Mouse (Mus musculus): Measurements from ENCODE around the gene Iscu.

Iscu gene

DNA sequence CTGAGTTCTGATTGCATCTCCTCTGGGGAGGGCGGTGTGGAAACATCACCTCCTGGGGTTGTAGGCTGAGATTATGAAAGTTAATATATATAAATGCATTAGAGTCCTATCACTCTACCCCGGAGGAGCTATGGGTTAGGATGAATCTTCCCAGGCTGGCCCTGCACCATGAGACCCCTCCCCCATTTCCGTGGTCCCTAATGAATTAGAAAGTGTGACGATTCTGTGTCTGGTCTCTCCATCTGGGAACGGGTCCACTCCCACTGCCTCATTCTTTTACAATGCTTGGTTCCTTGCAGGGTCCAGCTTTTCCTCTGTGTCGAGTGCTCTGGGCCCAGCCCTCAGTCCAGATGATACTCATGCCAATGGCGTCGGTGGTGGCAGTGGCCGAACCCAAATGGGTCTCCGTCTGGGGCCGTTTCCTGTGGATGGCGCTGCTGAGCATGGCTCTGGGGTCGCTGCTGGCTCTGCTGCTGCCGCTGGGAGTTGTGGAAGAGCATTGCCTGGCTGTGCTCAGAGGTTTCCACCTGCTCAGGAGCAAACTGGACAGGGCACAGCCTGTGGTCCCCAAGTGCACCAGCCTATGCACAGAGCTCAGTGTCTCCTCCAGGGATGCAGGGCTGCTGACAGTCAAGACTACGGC is 35.9 kb upstream of the Iscu start:
- DNase-seq (ENCODE audit: low read depth, low spot score), result no peak

GRCm38 (mm10) chr5:113737607-113738237 is 34.8 kb upstream of the Iscu start:
- Histone ChIP-seq H3K27me3 (ENCODE audit: control insufficient read depth, insufficient read depth, low read length, poor library complexity, severe bottlenecking) (no peaks in the 10 kb centered on the region), H3K36me3 (ENCODE audit: control insufficient read depth, insufficient read depth, low read length, poor library complexity, severe bottlenecking) (peaks cover 6% of the 10 kb centered on the region)
- no peak for DNase-seq (ENCODE audit: low read depth, low spot score)

More for the DNA sequence above, 35.9 kb upstream of the Iscu start:
- Histone ChIP-seq H3K36me3 (ENCODE audit: control insufficient read depth, insufficient read depth, low read length, poor library complexity, severe bottlenecking) (peaks cover 2% of the 10 kb centered on the region), H3K27me3 (ENCODE audit: control insufficient read depth, insufficient read depth, low read length, poor library complexity, severe bottlenecking) (no peaks in the 10 kb centered on the region)

DNA sequence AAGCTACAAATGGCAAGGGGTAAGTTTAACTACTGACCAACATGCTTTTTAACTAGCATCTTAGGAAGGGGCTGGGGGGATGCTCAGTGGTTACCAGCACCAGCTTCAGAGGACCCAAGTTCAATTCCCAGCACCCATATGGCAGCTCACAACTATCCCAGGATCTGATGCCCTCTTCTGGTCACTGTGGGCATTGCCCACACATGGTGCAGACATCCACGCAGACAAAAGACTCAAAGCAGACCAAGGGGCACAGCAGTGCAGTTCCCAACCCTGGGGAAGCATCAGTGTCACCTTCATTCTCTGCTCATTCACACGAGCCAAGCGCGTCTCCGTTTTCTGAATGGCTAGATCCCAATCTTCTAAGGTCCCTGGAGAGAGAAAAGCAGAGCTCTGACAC is 24.9 kb upstream of the Iscu start:
- Histone ChIP-seq H3K27me3 (ENCODE audit: control insufficient read depth, insufficient read depth, low read length, poor library complexity, severe bottlenecking) (no peaks in the 10 kb centered on the region), H3K36me3 (ENCODE audit: control insufficient read depth, insufficient read depth, low read length, poor library complexity, severe bottlenecking) (peaks cover 23% of the 10 kb centered on the region)
- DNase-seq (ENCODE audit: low read depth, low spot score), result no peak

- no peaks in the 10 kb centered on the region for H3K27me3 ChIP-seq (ENCODE audit: control insufficient read depth, insufficient read depth, low read length, poor library complexity, severe bottlenecking)
- DNase-seq (ENCODE audit: low read depth, low spot score), result no peak
- peaks cover 24% of the 10 kb centered on the region for H3K36me3 ChIP-seq (ENCODE audit: control insufficient read depth, insufficient read depth, low read length, poor library complexity, severe bottlenecking)
These were observed 23.8 kb upstream of the Iscu start for GRCm38 (mm10) chr5:113748556-113749331.

- H3K27me3 ChIP-seq (ENCODE audit: control insufficient read depth, insufficient read depth, low read length, poor library complexity, severe bottlenecking), result no peaks in the 10 kb centered on the region
- peaks cover 20% of the 10 kb centered on the region for H3K36me3 ChIP-seq (ENCODE audit: control insufficient read depth, insufficient read depth, low read length, poor library complexity, severe bottlenecking)
- no peak for DNase-seq (ENCODE audit: low read depth, low spot score)
These were observed 20.9 kb upstream of the Iscu start for GRCm38 (mm10) chr5:113751521-113752157.

GRCm38 (mm10) chr5:113755347-113756030 is 17.1 kb upstream of the Iscu start:
- no peaks in the 10 kb centered on the region for H3K27me3 ChIP-seq (ENCODE audit: control insufficient read depth, insufficient read depth, low read length, poor library complexity, severe bottlenecking)
- H3K36me3 ChIP-seq (ENCODE audit: control insufficient read depth, insufficient read depth, low read length, poor library complexity, severe bottlenecking), result peaks cover 17% of the 10 kb centered on the region
- DNase-seq (ENCODE audit: low read depth, low spot score), result no peak

DNA sequence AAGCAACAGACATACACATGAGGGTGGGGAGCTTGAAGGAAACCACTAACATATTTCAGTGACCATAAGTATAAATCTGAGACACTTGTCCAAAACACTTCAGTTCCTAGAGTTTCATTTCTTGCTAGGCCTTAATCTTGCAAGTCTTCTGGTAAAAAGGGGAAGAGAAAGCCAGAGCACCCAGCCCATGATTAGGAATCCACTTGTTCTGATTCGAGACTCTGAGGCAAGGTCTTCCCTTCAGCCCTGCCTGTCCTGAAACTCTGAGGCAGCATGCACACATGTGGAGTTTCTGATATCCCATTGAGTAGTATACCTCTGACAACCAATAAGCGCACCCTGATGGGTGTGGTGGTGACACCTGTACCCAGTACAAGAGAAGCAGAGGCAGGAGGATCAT is 11.0 kb upstream of the Iscu start:
- H3K27me3 ChIP-seq (ENCODE audit: control insufficient read depth, insufficient read depth, low read length, poor library complexity, severe bottlenecking), result no peaks in the 10 kb centered on the region
- peaks cover 6% of the 10 kb centered on the region for H3K36me3 ChIP-seq (ENCODE audit: control insufficient read depth, insufficient read depth, low read length, poor library complexity, severe bottlenecking)
- DNase-seq (ENCODE audit: low read depth, low spot score), result no peak

- Histone ChIP-seq H3K27me3 (ENCODE audit: control insufficient read depth, insufficient read depth, low read length, poor library complexity, severe bottlenecking) (no peaks in the 10 kb centered on the region), H3K36me3 (ENCODE audit: control insufficient read depth, insufficient read depth, low read length, poor library complexity, severe bottlenecking) (peaks cover 6% of the 10 kb centered on the region)
- DNase-seq (ENCODE audit: low read depth, low spot score), result no peak
These were observed 8.1 kb upstream of the Iscu start for GRCm38 (mm10) chr5:113764426-113764825.

DNA sequence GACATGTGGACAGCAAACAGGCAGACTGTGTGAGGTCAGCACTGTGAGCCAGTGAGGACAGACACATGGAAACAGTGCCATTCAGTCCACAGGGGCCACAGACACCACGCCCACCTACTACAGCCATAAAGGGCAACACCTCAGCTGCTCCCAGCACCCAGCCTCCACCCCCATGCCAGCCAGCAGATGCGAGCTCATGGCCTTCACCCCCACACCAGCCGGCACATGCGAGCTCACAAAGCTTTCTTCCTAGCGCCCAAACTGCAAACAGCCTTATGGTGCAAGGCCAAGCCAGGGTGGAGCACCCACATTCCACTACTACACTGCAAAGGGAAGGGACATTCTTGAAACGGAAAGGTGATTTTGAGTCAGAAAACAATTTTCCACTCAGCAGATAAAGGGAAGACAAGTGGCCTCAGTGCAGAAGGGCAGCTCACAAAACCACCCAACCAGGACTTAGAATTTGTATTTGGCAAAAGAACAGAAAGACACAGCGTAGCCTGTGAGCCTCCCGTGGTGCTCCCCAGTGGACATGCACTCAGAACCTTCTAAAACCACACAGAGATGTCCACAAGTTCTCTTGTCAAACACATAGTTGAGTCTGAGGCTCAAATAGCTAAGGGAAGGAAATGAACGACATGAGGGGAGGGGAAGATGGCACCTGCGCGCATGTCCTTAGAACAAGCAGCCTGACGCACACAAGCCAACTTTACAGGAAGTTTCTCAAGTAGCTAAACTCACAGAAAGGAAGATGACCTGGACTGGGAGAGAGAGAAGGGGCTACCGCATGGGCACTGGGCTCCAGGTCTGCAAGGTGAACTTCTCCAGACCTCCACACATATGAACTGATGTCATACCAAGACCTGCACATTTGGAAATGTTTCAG is 6.7 kb upstream of the Iscu start:
- H3K27me3 ChIP-seq (ENCODE audit: control insufficient read depth, insufficient read depth, low read length, poor library complexity, severe bottlenecking), result no peaks in the 10 kb centered on the region
- no peak for DNase-seq (ENCODE audit: low read depth, low spot score)
- peaks cover 2% of the 10 kb centered on the region; the same call in 1 of the 2 replicates for H3K36me3 ChIP-seq (ENCODE audit: control insufficient read depth, insufficient read depth, low read length, poor library complexity, severe bottlenecking)

GRCm38 (mm10) chr5:113768806-113769205 is 3.7 kb upstream of the Iscu start:
- no peak for DNase-seq (ENCODE audit: low read depth, low spot score)
- no peaks in the 10 kb centered on the region for H3K36me3 ChIP-seq (ENCODE audit: control insufficient read depth, insufficient read depth, low read length, poor library complexity, severe bottlenecking)
- no peaks in the 10 kb centered on the region for H3K27me3 ChIP-seq (ENCODE audit: control insufficient read depth, insufficient read depth, low read length, poor library complexity, severe bottlenecking)

GRCm38 (mm10) chr5:113771213-113772162 is 1.1 kb upstream of the Iscu start:
- peak; percentile 94 for DNase-seq (ENCODE audit: low read depth, low spot score)
- no peaks in the 10 kb centered on the region for H3K27me3 ChIP-seq (ENCODE audit: control insufficient read depth, insufficient read depth, low read length, poor library complexity, severe bottlenecking)

GRCm38 (mm10) chr5:113772905-113773519 is 464 bp downstream of the Iscu start:
- H3K36me3 ChIP-seq (ENCODE audit: control insufficient read depth, insufficient read depth, low read length, poor library complexity, severe bottlenecking), result peaks cover 6% of the 10 kb centered on the region
- DNase-seq (ENCODE audit: low read depth, low spot score), result no peak
- H3K27me3 ChIP-seq (ENCODE audit: control insufficient read depth, insufficient read depth, low read length, poor library complexity, severe bottlenecking), result no peaks in the 10 kb centered on the region

More at GRCm38 (mm10) chr5:113771213-113772162, 1.1 kb upstream of the Iscu start:
- H3K36me3 ChIP-seq (ENCODE audit: control insufficient read depth, insufficient read depth, low read length, poor library complexity, severe bottlenecking), result peaks cover 6% of the 10 kb centered on the region
